Mouse (Mus musculus) T-helper 1 cell (primary cell): ENCODE data around the gene Gm11733.

ENCODE experiments used
- in situ Hi-C: fragments of 300-600 bp; cut with MboI, MseI; formaldehyde crosslinking; loops from one replicate; pipeline ENCODE4 v1.15.1; 2025; ENCODE audit warnings: high pct_unique_total_duplicates

Gm11733 gene

DNA sequence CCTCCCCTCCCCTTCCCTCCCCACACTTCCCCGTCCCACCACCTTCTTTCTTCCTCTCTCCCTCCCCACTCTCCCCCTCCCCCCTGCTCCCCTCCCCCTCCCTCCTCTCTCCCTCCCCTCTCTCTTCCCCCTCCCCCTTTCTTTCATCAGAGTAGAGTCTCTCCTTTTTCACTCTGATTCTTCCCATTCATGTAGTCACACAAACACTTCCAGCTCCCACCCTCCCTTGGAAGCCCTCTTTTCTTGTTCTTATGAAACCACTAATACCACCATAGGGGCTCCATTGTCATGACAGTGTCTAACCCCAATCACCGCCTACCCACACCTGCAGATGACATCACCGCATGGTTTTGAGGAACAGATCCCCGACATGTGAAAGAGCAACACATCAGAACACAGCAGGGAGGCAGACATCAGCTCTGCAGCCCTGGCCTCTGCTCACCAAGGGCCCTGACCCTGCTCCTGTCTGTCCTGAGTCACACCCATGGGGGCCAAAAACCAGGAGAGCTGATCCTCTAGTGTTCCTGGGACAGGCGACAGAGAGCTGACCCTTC lies 7.5 kb upstream of the Gm11733 start:
- in situ Hi-C loops = no loop called here

DNA sequence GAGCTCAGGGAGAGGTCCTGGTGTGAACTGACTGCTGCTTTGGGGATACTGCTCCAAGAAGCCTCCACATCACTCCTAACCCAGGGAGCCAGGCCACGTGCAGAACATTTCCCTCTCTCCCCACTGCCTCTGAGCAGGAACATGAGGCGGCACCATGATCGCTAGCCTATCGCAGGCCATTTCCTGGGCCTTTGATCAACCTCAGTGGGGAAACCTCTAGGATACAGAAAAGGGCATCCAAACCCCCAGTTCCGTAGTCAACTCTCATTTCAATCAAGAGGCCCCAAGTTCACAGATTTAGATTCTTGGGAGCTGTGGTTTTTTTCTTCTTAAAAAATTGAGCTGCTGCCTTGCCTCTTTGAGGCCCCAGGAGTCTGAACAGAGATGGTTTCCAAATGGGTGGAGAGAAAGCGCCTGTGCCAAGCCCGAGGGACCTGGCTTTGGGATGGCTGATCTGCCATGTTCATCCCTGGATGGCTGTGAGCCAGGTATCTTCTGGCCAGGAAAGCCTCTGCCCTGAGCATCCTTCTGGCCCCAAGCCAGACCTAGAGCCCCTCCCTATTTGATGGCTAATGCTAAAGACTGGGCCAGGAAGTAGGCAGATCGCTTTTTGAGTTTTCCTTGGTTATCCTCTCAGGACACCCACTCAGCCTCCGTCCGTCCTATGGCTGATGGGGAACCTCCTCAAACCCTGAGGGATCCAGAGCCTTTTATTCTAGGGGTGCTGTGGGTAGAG lies 5.7 kb upstream of the Gm11733 start:
- in situ Hi-C loops = no loop called here

DNA sequence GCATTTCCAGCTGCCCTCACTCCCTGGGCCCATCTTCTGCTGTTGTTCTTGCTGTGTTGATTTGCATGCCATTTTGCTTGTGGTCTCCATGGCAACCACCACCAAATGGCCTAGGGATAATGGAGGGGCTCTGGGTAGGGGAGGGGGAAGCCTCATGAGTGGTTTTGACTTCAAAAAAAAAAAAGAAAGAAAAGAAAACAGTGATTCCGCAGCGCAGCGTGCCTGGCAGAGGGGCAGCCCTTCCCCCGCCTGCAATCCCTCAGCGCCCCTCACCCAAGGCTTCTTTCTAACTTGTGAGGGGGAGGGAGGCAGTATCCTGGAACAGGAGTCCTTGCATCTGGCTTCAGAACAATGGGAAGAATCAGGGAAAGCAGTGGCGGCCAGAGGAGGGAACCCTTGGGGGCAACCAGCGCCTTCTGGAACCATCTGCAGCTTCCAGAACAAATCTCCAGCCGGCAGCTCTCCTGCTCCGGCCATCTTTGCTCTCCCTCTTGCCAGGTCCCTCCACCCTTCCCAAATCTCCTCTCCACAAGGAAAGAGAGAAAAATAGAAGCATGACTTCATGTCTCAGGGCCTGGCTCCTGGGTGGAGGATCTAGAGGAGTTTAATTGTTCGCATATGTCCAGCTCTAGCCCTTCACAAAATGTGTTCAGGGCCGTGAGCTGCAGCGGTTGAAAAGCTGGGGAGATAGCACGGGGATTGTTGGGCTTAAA lies 5.0 kb upstream of the Gm11733 start:
- in situ Hi-C loops = no loop called here

- in situ Hi-C loops = no loop called here
Measured at GRCm38 (mm10) chr11:117479746-117480145, 4.4 kb upstream of the Gm11733 start.

GRCm38 (mm10) chr11:117482300-117482676 lies 1.9 kb upstream of the Gm11733 start:
- in situ Hi-C loops = no loop called here

DNA sequence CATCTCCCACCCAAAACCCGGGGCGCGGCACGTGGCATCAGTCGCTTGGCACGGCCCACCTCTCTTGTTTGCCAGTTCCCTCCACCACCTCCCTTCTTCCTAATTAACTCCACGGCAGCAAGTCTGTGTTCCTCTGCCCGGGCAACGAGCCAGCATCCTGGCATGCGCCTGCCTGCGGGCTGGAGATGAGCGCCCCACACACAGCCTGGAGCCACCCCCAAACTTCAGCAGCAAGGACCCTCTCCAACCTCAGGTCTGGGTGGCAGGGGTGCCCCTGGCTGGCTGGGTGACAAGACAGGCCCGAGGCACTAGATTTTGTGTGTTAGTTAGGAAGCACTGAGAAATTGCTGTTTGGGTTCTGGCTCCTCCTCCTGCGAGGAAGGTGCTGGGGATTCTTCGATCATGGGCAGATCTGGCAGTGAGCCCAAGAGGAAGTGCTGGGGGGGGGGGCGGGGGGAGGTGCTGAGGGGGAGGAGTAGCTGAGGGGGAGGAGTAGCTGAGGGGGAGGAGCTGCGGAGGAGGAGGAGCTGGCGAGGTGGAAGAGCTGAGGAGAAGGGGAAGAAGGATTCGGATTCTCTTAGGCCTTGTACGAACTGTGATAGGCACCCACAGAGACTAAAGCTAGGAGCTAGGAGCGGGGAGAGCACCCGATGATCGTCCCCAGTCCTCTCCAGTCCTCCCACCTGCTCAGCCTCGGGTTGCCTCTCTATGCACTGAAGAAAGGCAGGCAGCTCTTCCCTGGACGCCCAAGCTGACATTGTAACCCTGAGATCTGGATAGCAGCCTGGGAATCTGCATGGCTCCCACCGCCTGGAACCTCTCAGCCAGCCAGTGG lies 1.3 kb upstream of the Gm11733 start:
- in situ Hi-C loops = no loop called here

DNA sequence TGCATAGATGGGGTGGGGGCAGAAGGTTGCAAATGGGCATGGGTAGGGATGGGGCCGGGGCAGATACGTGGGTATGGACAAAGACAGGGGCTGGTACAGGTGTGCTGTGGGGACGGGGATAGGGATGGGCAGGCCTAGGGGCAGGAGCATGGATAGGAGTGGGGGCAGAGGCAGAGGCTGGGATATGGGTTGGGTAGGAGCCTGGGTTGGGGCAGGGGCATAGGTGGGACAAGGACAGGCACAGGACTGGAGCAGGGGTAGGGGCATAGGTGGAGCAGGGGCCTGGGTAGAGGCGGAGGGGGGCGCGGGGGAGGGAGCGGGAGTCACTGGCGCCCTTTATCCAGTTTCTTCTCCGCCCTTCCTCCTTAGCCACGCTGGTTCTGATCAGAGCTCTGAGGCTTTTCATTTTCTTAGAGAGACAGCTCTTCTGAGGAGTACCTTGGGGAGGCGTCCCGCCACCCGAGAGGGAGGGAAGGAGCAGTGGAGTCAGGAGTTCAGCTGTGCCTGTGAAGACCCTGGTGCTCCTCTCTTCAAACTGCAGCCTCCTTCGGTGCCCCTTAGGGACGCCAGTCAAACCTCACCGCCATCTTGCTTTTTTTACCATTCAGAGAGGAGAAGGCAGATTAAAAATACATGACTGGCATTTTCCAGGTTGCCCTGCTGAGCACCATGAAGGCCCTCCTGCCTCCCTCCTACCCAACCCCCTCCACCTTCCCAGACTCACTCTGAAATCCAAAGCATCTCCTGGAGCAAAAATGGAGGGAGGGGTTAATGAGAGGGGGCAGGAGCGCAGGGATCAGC lies 7.4 kb downstream of the Gm11733 start:
- in situ Hi-C loops = no loop called here

- in situ Hi-C loops = no loop called here
Measured at GRCm38 (mm10) chr11:117492209-117492505, 8.0 kb downstream of the Gm11733 start.

GRCm38 (mm10) chr11:117496812-117497211 lies 12.6 kb downstream of the Gm11733 start:
- in situ Hi-C loops = no loop called here

DNA sequence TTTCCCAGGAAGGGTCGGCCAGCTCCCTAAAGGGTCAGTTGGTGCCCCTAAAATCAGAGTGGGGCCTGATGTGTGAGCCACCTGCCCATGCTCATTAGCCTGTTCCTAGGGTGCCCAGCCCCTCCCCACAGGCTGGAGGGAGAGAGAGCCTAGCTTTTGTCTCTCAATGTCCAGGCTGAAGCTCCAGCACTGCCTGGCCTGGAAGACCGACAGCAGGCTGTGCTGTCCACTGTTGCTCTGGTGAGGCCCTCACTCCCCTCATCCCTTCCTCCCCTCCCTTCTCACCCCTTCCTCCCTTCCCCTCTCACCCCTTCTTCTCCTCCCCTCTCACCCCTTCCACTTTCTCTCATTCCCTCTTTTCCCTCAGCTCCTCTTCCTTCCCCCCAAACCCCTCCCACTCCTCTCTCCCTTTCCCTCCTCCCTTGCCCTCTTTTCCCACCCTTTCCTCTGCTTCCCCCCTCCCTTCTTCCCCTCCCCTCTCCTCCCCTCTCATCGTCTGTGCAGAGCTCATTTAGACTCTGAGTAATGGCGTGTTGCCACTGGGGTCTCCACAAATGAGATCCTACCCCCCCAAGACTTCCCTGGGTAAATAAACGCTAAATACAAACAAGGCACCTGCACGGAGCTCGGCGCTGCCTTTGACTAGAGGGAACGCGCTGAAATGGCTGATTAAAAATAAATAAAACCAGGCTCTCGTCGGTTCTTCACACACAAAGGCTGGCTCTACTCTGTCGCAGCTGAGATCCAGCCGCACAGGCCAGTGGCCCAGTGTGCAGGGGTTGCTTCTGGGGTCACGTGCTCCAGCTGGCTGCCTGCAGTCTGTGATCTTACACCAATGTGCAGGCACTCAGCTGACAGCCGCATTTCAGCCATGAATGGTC lies 13.3 kb downstream of the Gm11733 start:
- in situ Hi-C loops = no loop called here

GRCm38 (mm10) chr11:117498137-117498511 lies 14.0 kb downstream of the Gm11733 start:
- in situ Hi-C loops = no loop called here

DNA sequence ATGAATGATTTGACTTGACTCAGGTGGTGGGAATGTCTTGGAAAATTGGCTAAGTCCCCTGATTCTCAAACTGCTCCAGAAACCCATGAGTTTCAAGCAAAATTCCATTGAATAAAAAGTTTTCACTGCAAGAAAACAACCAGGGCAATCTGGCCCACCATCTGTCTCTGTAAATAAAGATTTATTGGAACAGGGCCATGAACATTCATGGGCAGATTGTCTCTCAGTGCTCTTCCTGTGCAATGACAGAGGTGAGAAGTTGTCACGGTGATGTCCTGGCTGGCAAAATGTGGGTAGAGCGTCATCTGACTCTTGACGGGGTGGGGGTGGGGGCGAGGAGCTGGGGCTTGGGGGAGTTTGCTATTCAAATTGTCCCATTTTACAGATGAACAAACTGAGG lies 24.8 kb downstream of the Gm11733 start:
- in situ Hi-C loops = no loop called here

- in situ Hi-C loops = no loop called here
Measured at GRCm38 (mm10) chr11:117515718-117516421, 31.7 kb downstream of the Gm11733 start.

- in situ Hi-C loops = no loop called here
Measured at GRCm38 (mm10) chr11:117516422-117516796, 32.2 kb downstream of the Gm11733 start.

GRCm38 (mm10) chr11:117521906-117522780 lies 38.0 kb downstream of the Gm11733 start:
- in situ Hi-C loops = no loop called here

DNA sequence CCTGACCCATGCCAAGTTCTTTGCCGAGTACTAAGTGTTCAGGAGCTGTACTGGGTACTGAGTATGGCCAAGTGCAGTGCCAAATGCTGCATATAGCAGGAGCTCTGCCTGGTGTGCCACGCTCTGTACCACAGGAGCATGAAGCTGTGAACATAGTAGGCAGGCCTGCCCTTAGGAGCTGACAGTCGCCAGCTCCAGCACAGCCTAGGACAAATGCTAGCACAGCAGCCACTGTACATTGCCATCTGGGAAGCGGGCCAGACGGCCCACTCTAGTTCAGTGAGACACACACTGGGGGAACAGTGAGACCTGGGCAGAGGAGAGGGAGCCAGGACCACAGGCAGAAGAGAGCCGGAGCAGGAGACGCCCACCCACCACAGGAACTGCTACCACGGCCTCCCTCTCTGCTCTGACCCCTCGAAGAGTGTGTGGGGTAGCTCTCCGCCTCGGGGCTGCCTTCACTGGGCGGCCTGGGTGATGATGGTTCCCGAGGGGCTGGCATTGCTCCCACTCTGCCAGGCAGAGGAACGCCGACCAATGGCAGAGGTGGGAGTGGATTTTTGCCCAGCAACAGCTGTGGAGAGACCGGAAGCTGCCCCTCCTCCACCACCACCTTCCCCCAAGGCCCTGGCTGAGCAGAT lies 38.8 kb downstream of the Gm11733 start:
- in situ Hi-C loops = no loop called here

- in situ Hi-C loops = no loop called here
Measured at GRCm38 (mm10) chr11:117525606-117526349, 41.6 kb downstream of the Gm11733 start.

- in situ Hi-C loops = no loop called here
Measured at GRCm38 (mm10) chr11:117532374-117532773, 48.2 kb downstream of the Gm11733 start.
